Mouse (Mus musculus) urinary bladder, postnatal 4 days (tissue): ENCODE results near the gene Cdk5rap3.

Experiments
- DNase-seq, 2 experiments: peaks; one replicate each; pipeline ENCODE4 v3.0.0; 2021 to 2022; ENCODE audit warnings: low spot score in 2 of 2

Gene Cdk5rap3

GRCm38 (mm10) chr11:96933562-96934276 lies 17.4 kb upstream of the Cdk5rap3 start:
- no peak for DNase-seq

- DNase-seq: no peak
Observed at GRCm38 (mm10) chr11:96931327-96932062, 15.2 kb upstream of the Cdk5rap3 start.

GRCm38 (mm10) chr11:96929766-96930331 lies 13.6 kb upstream of the Cdk5rap3 start:
- DNase-seq: no peak

DNA sequence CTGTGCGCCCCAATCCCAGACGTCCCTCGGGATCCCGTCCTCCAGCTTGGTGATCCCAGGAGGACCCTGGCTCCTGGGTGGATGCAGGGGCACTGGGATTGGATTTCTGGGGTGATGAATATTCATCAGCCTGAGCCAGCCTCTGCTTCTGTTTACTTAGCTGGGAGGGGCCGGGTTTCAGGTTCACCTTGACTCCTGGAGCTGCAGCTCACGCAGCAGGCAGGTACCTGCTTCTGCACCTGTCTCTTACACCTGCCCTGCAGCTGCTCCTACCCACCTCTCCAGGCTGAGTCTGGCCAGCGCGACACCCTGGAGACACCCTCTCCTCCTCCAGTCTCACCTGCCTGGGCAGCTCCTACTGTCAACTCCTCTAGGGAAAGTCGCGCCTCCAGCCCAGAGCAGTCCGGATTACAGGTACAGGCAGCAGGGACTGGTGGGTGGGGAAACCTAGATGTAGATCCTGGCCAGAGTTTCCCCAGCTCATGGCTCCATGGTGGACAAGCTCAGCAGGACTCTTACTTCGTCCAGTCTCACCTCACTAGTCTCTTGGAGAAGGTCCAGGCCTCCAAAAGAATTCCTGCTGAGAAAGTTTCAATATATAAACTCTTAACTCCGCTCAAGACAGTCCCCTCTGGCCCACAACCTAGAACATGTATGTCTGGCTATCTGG lies 12.9 kb upstream of the Cdk5rap3 start:
- DNase-seq: no peak

- DNase-seq: no peak
Observed at GRCm38 (mm10) chr11:96928691-96929090, 12.4 kb upstream of the Cdk5rap3 start.

DNA sequence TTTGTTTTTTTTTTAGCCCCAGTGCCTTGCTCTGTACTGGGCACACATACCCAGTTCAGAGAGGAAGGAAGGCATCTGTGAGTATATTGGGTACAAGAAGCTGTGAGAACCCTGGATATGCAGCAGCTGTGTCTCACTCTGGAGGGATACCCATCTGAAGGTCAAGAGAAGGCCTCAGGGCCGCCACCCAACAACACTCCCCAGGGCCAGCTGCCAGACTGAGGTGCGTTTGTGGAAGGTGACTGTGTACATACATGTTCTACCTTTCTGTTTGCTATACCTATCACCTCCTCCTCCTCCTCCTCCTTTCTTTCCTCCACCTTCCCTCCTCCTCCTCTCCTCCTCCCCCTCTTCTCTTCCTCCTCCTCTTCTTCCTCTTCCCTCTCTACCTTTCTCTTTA lies 11.8 kb upstream of the Cdk5rap3 start, which contains the start of gene Prr15l:
Gene Prr15l (plus strand): TSS at position 17 of the 400 bp plus-strand sequence.
- DNase-seq: no peak

DNA sequence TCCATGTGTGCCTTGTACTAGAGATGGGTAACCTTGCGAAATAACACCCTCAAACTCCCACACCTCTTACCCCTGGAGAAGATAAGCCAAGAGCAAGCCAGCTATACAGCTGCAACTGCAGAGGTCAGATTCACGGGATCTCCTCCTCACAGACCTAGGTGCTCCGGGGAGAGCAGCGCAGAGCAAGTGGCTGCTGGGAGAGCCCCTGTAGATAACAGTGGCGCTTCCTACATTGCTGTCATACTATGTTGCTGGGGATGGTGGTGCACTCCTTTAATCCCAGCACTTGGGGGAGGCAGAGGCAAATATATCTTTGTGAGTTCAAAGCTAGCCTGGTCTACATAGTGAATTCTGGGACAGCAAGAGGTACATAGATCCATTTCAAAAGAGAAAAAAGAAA lies 10.3 kb upstream of the Cdk5rap3 start:
- no peak for DNase-seq

- no peak for DNase-seq
Observed at GRCm38 (mm10) chr11:96925469-96926148, 9.3 kb upstream of the Cdk5rap3 start.

GRCm38 (mm10) chr11:96924861-96925260 lies 8.6 kb upstream of the Cdk5rap3 start:
- no peak for DNase-seq

DNA sequence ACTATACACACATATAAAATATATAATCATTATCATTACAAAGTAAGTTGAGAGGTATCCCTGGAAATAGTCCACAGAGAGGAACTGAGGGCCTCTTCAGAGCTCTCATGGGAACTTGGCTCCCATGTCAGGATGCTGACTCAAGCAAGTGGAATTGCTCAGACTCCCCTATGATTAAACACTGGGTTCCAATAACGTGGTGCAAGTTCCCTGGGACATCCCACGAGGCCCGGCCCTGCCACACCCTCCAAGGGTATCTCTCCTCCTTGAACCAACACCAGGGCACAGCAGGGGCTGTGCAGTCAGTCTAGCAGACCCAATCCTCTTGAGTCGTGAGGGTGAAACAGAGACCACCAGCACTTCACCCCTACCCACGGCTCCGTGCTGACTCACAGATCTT lies 2.7 kb upstream of the Cdk5rap3 start:
- no peak for DNase-seq

DNA sequence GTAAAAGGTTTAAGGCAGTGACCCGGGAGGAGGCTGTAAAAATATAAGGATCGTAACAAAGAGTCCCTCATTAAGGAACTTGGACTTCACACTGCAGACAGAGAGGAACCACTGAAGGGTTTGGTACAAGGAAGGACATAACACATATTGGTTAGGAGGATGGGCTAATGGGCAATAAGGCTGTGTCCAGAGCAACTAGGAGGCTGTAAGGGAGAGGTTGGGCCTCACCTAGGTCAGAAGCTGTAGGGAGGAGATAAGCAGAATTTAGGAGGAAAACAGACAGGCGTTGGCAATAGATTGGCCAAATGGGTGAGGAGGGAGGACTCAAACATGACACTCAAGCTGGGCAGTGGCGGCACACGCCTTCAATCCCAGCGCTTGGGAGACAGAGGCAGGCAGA lies 1.1 kb upstream of the Cdk5rap3 start:
- no peak for DNase-seq

DNA sequence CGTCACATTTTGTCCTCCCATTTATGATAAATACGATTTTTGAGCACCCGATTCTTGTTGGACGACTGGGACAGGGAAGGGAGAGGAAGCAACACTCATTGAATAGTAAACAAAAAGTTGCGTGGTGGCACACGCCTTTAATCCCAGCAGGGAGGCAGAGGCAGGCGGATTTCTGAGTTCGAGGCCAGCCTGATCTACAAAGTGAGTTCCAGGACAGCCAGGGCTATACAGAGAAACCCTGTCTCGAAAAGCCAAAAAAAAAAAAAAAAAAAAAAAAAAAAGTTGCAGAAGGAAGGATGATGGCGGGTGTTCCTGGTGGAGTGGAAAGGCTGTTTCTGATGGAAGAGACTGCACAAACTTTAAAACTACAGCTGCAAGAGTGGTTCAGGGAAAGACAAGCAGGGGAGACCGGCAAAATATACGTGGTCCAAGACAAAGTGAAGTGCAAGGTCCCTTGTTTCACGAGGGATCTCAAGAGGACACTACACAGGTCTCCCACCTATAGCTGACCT lies 645 bp upstream of the Cdk5rap3 start:
- no peak for DNase-seq

- no peak for DNase-seq
Observed at GRCm38 (mm10) chr11:96912682-96913081, 3.6 kb downstream of the Cdk5rap3 start.

DNA sequence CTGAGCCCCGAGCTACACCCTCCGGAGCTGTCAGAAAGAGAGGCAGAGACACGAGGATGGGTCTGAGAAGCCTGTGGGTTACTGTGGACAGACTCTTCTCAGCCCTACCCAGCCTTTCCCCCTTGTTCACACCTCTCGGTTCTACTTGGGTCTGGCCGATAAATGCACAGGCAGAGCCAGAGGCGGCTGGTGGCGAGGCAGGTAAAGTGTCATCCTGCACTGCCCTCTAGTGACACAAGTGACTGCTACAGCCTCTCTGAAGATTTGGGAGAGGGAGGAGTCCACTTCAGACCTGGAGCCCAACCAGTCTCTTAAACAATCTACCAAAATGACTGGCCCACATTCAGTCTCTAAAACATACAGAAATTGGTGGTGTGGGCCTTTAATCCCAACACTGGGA lies 6.3 kb downstream of the Cdk5rap3 start:
- DNase-seq: peak; percentile 63 to 79

DNA sequence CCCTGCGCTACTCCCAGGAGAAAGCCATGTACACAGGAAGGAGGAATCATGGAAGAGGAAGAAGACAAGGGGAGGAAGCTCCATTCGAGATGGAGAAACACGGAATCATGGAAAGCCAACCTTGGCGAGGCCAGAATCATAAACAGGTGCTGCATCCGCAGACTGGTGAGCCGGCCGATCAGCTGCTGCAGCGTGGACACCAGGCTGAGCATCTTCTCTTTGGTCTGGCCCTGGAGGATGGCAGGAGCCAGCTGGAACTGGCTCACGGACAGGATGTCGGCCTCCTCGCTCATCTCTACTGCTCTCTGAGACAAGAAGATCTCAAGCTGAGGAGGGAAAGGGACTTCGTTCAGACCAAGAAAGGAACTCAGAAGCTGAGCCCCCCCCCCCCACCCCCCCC lies 7.7 kb downstream of the Cdk5rap3 start:
- no peak for DNase-seq

DNA sequence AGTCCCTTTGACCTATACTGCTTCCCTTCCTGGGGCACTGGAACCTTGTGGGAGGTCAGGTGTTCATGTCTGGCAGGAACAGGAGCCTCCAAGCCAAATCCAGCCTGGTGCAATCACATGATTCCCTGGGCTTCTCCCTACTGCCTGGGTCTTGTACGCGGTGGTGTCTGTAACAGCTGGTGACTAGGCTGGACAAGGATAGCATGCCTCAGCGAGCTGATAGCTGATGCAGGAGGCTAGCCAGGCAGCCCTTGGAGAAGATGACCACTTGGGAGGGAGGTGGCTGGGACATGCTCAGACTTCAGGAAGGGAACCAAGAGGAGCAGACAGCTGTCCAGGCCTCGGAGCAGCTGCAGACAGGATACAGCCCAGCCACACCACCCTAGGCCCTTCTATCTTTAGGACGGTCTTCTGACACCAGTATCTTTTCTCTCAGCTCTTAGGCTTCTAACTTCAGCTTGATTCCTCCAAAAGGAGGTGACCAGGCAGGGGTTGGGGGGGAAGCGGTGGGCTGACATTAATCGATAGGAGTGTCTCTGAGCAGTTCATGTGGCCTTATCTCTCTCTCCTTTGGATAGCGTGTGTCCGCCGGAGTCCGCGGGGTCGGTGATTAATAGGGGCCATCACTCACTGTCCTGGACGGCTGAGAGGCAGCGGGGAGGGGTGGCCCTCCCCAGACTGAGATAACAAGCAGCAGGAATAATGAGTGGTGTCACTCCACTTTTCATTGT lies 9.7 kb downstream of the Cdk5rap3 start:
- no peak for DNase-seq

- DNase-seq: no peak
Observed at GRCm38 (mm10) chr11:96902639-96903635, 13.4 kb downstream of the Cdk5rap3 start.

- no peak for DNase-seq
Observed at GRCm38 (mm10) chr11:96901332-96901731, 15.0 kb downstream of the Cdk5rap3 start.

GRCm38 (mm10) chr11:96899449-96900306 lies 16.6 kb downstream of the Cdk5rap3 start:
- DNase-seq: no peak
